Mouse (Mus musculus): ENCODE measurements around the gene Fars2. TPM values are rescaled to one million over a fixed set of nuclear protein-coding genes. Genes with fewer than 3 reads are reported as not detected.

The Fars2 gene
- polyA plus RNA-seq (2014; fragmentation: Illumina TruSeq; extraction: RNeasy Lipid Tissue Mini Kit (QIAGEN cat#74804); ENCODE audit: low read depth, low replicate concordance), result 30.2 TPM

DNA sequence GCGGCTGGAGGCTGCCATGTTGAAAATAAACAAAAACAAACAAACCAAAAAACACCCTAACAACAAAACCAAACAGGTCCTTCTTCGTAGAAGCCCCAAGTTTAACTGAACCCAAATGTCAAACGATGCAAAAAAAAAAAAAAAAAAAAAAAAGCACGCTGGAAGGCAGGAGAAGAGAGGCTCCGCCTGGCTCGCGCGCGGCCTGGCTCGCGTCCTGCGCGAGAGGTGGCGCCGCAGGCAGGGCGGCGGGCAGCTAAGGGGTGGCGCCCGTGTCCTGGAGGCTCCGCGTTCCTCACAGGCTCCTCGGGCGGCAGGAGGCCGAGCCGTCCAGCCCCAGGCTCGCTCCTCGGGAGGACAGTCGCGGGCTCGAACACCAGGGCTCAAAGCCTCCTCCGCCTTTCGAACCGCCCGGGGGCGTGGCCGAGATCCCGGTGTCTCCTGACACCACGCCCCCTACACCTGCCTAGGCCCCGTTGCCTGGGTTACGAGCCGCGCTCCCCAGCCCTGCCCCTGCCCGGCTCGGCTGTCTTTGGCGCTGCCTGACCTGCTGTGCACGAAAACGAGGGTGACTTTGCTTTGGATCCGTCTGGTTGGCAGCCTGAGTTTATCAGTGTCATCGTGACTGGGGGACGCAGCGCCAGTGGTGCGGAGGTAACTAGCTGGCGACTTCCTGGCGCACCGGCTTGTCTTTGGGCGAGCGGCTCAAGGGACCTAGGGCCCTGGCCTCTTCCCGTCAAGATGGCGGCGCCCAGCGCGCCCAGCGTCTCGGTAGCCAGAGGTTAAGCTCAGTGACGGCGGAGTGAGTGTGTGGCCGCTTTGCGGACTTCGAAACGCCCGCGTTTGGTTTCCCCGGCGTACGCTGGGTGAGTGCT lies at the start of gene Fars2, which contains the start of gene Lyrm4:
Gene Fars2, plus strand, starts transcription at position 270 of the 872 bp plus-strand sequence.
Gene Lyrm4, minus strand, starts transcription at position 384 of the 872 bp plus-strand sequence.

DNA sequence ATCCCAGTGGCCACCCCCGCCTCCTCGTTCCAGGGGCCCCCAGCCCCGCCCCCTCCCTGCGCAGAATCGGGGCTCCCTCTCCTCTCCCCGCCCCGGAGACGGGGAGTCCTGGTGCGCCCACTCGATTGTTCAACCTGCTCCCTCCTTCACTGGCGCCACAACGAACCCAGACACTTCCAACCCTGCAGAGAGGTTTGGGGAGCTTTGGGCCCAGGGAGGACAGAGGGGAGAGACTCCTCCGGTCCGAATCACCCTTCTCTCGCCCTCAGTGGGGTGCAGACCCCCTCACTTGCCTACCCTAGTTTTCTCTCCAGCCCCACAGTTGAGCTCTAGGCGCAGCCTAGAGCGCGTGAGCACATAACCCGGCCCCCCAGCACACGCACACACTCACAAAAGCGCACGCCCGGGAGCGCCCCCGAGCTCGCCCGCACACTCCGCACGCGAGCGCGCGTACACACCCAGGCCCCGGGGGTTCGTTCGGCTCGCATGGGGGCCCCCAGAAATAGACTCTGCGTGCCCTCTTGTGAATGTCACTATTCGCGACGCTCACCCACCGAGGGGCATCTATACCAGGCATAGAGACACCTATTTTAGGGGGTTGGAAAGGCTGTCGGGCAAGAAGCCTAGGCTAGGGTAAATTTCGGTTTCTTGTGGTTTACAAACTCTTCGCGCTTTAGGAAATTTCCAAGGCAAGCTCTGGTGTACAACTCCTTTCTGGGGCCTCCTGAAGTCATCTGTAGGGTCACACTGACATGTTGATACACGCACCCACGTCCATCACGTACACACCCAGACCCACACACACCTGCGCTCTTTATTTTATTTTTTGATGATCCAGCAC lies 617.7 kb downstream of the Fars2 start, which contains the start of gene Nrn1:
Gene Nrn1, minus strand, starts transcription at position 401 of the 841 bp plus-strand sequence.

Other genes with a start within 250 kb of the Fars2 start
- 6.7 TPM for gene Rpp40, start 211.1 kb upstream of the Fars2 start, polyA plus RNA-seq (2014; fragmentation: Illumina TruSeq; extraction: RNeasy Lipid Tissue Mini Kit (QIAGEN cat#74804); ENCODE audit: low read depth, low replicate concordance)
- not detected for gene Ppp1r3g, start 158.6 kb upstream of the Fars2 start, polyA plus RNA-seq (2014; fragmentation: Illumina TruSeq; extraction: RNeasy Lipid Tissue Mini Kit (QIAGEN cat#74804); ENCODE audit: low read depth, low replicate concordance)
- gene Lyrm4, start 114 bp downstream of the Fars2 start, polyA plus RNA-seq (2014; fragmentation: Illumina TruSeq; extraction: RNeasy Lipid Tissue Mini Kit (QIAGEN cat#74804); ENCODE audit: low read depth, low replicate concordance), result 5.6 TPM

All from adipose tissue, adult 10 weeks (tissue).